Mouse (Mus musculus): ENCODE results near the gene Scd3. TPM values are rescaled to one million over a fixed set of nuclear protein-coding genes. Genes with fewer than 3 reads are reported as not detected.

Gene Scd3
- polyA plus RNA-seq (2012; rRNA removed) = not detected in 2 replicates

DNA sequence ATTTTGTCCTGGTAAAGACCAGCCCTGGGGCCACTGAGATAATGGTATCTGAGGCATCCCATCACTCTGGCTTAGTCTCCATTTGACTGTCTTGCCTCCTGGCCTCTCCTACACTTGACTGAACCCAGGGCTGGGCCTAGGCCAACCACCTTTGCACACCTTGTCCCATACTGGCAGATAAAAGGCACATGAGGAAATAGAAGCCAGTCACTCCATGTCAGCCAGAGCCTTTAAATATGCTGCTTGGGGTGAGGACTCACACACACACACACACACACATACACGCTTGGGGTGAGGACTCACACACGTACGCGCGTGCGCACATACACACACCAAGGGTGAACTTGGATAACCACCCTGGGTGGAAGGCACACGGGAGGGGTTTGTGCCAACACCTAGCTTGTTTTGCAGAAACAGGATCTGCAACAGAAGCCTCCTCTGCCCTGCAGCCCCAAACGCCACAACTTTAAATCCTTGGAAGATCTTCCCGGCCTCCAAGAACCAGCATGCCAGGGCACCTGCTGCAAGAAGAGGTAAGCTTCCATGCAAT is at the start of gene Scd3:
Gene Scd3 (plus strand): TSS at position 255 of the 550 bp plus-strand sequence.
- DNase-seq (ENCODE audit: low read depth, low spot score) = no peak
- WGBS = 94% methylated on average over 9 of the region's 9 CpGs

DNA sequence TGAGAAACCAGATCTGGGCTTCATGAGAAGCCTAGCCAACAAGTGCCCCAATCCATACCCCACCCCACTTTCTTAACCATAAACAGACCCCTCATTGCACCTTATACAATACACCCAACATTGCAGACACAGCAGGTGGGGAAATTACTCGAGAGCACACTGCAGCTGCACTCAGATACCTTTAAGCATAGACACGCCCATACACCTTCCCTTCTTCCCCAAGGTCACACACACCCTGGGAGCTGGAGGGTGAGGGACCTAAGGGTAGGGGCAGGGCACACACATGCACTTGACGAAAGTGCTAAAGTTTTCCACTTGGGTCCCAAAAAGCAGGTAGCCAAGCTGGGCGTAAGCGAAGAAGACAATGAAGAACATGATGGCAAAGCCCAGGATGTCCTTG is 49.3 kb upstream of the Scd3 start:
- DNase-seq (ENCODE audit: low read depth, low spot score) = no peak
- WGBS = 61% methylated on average over 5 of the region's 5 CpGs

GRCm38 (mm10) chr19:44157005-44157404 is 46.1 kb upstream of the Scd3 start:
- WGBS = 93% methylated on average over 10 of the region's 10 CpGs
- no peak for DNase-seq (ENCODE audit: low read depth, low spot score)

- no peak for DNase-seq (ENCODE audit: low read depth, low spot score)
- WGBS = 80% methylated on average over 3 of the region's 3 CpGs
These were observed 43.7 kb upstream of the Scd3 start for GRCm38 (mm10) chr19:44159386-44159785.

DNA sequence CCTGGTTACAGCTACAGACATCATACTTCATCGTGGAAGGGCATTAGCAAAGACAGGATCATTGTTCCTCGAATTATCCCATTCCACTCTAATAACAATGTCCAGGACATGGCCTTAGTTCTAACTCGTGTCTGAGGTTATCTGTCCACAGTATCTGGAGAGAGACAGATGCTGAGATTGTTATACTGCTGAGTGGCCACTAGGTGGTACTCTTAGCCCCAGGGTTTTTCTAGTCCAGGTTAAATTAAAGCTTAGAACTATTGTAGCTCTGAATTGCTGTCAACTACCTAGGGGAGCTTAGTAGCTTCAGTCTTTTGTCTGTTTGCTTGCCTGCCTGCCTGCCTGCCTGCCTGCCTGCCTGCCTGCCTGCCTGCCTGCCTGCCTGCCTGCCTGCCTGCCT is 41.6 kb upstream of the Scd3 start:
- 2% methylated on average over 3 of the region's 3 CpGs for WGBS
- DNase-seq (ENCODE audit: low read depth, low spot score) = no peak

DNA sequence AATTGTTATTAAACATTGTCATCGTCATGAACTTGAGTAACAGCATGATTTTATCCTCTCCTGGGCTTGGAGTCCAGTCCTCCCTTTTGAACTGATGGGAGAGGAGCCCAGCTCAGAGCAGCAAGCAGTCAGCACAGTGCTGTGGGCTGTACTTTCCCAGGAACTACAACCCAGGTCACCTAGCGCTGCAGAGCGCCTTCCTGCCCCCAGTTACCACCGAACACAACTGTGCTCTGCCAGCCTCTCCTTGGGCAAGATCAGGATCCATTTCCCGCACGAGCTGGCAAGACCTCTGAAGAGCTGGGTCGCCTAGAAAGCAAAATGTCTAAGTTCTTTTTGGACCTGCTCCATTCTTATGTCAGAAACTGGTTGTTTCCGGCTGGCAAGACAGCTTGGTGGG is 28.2 kb upstream of the Scd3 start:
- DNase-seq (ENCODE audit: low read depth, low spot score) = no peak
- WGBS = 60% methylated on average over 8 of the region's 8 CpGs

- no peak for DNase-seq (ENCODE audit: low read depth, low spot score)
- WGBS = 72% methylated on average over 3 of the region's 3 CpGs
These were observed 26.3 kb upstream of the Scd3 start for GRCm38 (mm10) chr19:44176741-44177140.

- WGBS = 76% methylated on average over 1 of the region's 1 CpGs
- DNase-seq (ENCODE audit: low read depth, low spot score) = no peak
These were observed 22.6 kb upstream of the Scd3 start for GRCm38 (mm10) chr19:44180502-44180901.

GRCm38 (mm10) chr19:44183968-44184367 is 19.1 kb upstream of the Scd3 start:
- 52% methylated on average over 3 of the region's 3 CpGs for WGBS
- no peak for DNase-seq (ENCODE audit: low read depth, low spot score)

DNA sequence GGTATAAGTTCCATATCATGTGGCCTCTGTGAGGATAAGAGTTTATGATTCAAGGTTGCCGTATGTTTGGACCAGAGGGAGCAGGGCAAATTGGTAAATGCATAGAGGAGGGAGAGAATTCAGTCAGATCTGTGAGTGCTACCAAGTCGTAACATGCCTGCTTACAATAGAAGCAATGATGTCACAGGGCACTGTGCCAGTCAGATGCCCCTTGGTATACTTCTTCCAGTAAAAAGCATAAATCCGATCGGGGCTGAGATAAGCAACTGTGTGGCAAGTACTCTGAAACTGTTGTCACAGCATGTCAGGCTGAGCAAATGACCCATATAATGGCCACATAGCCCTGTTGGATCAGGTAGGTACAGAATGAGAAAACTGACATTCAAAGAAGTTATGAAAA is 14.0 kb upstream of the Scd3 start:
- 47% methylated on average over 4 of the region's 4 CpGs for WGBS

GRCm38 (mm10) chr19:44192342-44192741 is 10.7 kb upstream of the Scd3 start, which contains the start of gene Pkd2l1:
Gene Pkd2l1 (minus strand): TSS chr19:44192442.
- no peak for DNase-seq (ENCODE audit: low read depth, low spot score)
- 30% methylated on average over 3 of the region's 3 CpGs for WGBS

More for the DNA sequence above, 14.0 kb upstream of the Scd3 start:
- no peak for DNase-seq (ENCODE audit: low read depth, low spot score)

DNA sequence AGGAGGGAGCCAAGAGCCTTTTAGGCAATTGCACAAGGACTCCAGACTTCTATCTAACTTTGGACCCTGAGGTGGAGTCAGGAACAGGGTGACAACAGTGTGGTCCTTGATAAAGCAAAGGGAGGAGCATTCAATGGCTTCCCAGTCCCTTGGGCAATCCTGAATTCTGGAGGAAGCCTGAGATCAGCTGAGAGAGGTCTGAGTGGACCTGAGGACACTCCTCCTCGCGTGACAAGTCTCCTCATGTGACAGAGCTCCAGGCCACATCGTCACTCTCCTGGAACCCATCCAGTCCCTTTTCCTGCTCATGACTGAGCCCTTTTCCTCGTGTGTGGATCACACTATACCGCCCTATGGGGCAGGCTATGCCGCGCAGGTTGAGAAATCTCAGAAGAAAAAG is 9.2 kb upstream of the Scd3 start:
- DNase-seq (ENCODE audit: low read depth, low spot score) = no peak
- WGBS = 52% methylated on average over 7 of the region's 7 CpGs

DNA sequence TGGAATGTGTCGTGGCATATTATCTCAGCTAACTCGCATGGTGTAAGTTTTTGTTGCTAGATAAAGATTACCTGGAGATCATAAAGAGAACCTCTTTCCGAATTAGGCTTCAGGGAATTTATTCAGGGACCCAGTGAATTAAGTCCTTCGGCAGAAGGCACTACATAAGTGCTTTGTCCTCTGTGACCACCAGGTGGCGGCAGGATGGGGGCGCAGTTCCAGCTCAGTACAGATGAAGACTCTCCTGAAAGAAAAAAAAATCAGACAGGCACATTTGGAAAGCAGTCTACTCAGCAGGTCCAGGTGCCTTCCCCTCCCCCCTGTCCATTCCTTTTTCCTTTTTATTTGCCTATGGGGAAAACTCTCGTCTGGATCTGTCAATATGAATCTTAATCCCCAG is 7.9 kb upstream of the Scd3 start:
- peak; percentile 13 for DNase-seq (ENCODE audit: low read depth, low spot score)
- WGBS = 13% methylated on average over 7 of the region's 7 CpGs

DNA sequence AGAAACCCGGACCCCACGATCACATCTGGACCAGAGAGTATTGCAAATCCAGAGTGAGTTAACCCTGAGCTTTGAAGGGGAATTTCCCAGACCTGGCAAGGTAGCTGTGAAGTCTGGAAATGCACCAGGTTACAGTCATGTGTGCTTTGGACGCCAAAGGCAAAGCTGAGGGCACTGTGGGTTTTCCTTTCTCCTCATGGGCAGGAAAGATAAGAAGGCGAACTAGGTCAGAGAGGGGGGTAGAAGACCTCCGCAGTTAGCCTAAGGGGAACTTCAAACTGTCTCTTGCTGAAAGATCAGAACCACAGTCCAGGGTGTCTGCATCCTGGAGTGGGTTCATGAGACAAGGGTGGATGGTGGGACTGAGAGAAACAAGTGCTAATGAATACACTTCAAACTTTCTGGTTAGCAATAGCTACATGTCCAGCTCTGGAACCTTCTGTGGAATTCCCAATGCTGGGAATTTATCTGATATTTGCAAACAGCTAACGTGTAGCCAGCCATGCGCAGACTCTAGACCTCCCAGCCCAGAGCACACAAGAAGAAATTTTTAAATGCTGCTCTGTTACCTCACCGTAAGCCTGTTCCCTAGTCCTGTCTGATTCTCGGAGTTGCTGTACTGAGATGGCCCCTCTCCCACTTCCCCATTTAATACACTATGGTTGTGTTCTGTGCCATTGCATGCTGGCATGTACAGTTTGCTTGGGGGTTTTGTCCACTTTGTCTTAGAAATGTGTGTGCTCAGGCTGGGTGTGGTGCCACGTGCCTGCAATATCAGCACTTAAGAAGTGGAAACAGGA is 5.8 kb upstream of the Scd3 start:
- WGBS = 82% methylated on average over 10 of the region's 10 CpGs
- DNase-seq (ENCODE audit: low read depth, low spot score) = no peak

- no peak for DNase-seq (ENCODE audit: low read depth, low spot score)
- WGBS = 80% methylated on average over 6 of the region's 6 CpGs
These were observed 4.6 kb upstream of the Scd3 start for GRCm38 (mm10) chr19:44198494-44198893.

- no peak for DNase-seq (ENCODE audit: low read depth, low spot score)
- WGBS = 74% methylated on average over 2 of the region's 2 CpGs
These were observed 4.1 kb upstream of the Scd3 start for GRCm38 (mm10) chr19:44198964-44199363.

GRCm38 (mm10) chr19:44207079-44207478 is 4.0 kb downstream of the Scd3 start:
- 59% methylated on average over 2 of the region's 2 CpGs for WGBS

GRCm38 (mm10) chr19:44215255-44215654 is 12.2 kb downstream of the Scd3 start:
- WGBS = 73% methylated on average over 12 of the region's 12 CpGs
- no peak for DNase-seq (ENCODE audit: low read depth, low spot score)

More at GRCm38 (mm10) chr19:44207079-44207478, 4.0 kb downstream of the Scd3 start:
- DNase-seq (ENCODE audit: low read depth, low spot score) = no peak

DNA sequence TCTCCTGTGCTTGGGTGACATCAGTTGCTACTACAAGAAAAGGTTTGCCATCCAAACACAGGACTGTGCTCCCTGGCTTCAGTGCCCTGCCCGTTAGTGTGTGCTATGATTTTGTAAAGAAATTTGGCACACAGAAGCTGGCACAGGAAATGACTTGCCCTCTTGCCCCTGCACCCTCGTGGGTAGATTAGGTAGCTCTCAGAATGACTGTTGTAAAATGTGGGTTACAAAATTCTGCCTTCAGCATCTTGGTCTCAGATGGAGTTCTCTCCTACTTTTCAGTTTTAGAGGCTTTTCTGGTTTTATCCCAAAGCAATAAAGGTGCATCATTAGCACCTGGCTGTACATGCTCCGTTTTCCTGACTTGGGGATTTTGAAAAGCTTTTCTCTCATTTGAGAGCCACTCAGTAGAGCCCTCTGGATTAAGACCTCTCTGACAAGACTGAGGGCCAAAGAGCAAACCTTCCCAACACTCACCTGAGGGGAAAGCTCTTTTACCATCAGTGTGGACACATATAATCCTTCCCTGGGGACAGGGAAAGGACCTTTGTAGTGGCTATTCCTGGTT is 15.0 kb downstream of the Scd3 start:
- DNase-seq (ENCODE audit: low read depth, low spot score) = no peak
- WGBS = 25% methylated on average over 3 of the region's 3 CpGs

- DNase-seq (ENCODE audit: low read depth, low spot score) = no peak
- WGBS = 84% methylated on average over 5 of the region's 5 CpGs
These were observed 22.7 kb downstream of the Scd3 start for GRCm38 (mm10) chr19:44225728-44226127.

GRCm38 (mm10) chr19:44229776-44230175 is 26.7 kb downstream of the Scd3 start:
- DNase-seq (ENCODE audit: low read depth, low spot score) = no peak
- WGBS = 73% methylated on average over 2 of the region's 2 CpGs

All from large intestine, adult 2 months (tissue).